In the genomic region with DNA sequence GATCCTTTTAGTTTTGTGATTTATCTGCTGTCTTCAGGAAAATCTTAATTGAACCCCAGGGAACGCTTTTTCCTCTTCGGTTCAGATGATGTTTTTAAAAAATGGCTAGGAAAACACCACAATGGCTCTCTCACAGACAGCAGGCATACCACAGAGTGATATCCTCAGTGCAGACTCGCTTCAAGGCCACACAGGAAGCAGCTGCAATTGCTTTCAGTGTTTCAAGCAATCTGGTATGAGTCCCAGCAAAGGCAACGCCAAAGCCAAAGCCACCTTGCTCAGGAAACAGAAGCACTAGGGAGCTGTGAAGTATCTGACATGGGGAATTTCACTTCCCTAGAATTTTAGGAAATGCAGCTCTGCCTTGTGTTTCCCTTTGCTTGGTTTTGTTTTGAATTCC, we compare ENCODE assay signal across 9 mouse cellular contexts. TPM values are rescaled to one million over a fixed set of nuclear protein-coding genes. Genes with fewer than 3 reads are reported as not detected.
DNase-seq lines count a peak whose midpoint lies in the region; ATAC-seq lines count a peak whose summit lies in the region.
"Had no signal": no experiment of that assay in that cellular context is flagged by ENCODE, and none has a peak within 500 bp of the region (broad histone marks: within the 10 kb centered on the region; RNA-seq: fewer than 3 reads in every experiment).

No protein-coding gene starts in this region.

- no peak overlapping the region for H3K4me3 ChIP-seq in heart, embryonic 14.5 days (ENCODE audit: control insufficient read depth in 1 of 2, insufficient read depth in 1 of 2, low read depth in 1 of 2, low read length in 2 of 2)
- no peak overlapping the region for H3K4me3 ChIP-seq in neural tube, embryonic 14.5 days (ENCODE audit: low read depth, low read length)
- H3K4me3 ChIP-seq: erythroblast, embryonic 14.5 days had no signal

- no peak overlapping the region for H3K4me2 ChIP-seq in heart, embryonic 14.5 days (ENCODE audit: low read length)
- H3K4me2 ChIP-seq in neural tube, embryonic 14.5 days (ENCODE audit: low read depth, low read length), result no peak overlapping the region

- H3K9me3 ChIP-seq in heart, embryonic 14.5 days (ENCODE audit: control insufficient read depth, low read length), result no peaks in the 10 kb centered on the region
- H3K9me3 ChIP-seq in neural tube, embryonic 14.5 days (ENCODE audit: control insufficient read depth, low read length), result no peaks in the 10 kb centered on the region

- WGBS in heart, embryonic 14.5 days, result 40% methylated on average over 4 of the region's 4 CpGs
- WGBS in neural tube, embryonic 14.5 days, result 31% methylated on average over 4 of the region's 4 CpGs

- H3K36me3 ChIP-seq in heart, embryonic 14.5 days (ENCODE audit: control insufficient read depth, insufficient read depth, low read length), result no peaks in the 10 kb centered on the region
- H3K36me3 ChIP-seq in neural tube, embryonic 14.5 days (ENCODE audit: control insufficient read depth, insufficient read depth, low read length), result no peaks in the 10 kb centered on the region

- DNase-seq in adrenal gland, adult 2 months, result peak; percentile 63
- DNase-seq in adrenal gland, adult 18-20 months (ENCODE audit: low spot score in 2 of 2), result no peak
- peak; percentile 37 for DNase-seq in ovary, adult 18-20 months (ENCODE audit: low spot score)
- no peak for DNase-seq in ovary, postnatal 14 days (ENCODE audit: low spot score)
- peak; percentile 65 for DNase-seq in kidney, postnatal 10 days
- DNase-seq in c-Kit-positive CD71-positive TER-119-positive erythroid progenitor cells, embryonic 14.5 days (ENCODE audit: low spot score), result no peak

- no peaks in the 10 kb centered on the region for H3K27me3 ChIP-seq in heart, embryonic 14.5 days (ENCODE audit: control insufficient read depth, insufficient read depth, low read length)
- H3K27me3 ChIP-seq in neural tube, embryonic 14.5 days (ENCODE audit: control insufficient read depth, insufficient read depth, low read length), result no peaks in the 10 kb centered on the region

- peak overlapping the region; percentile 71 to 76 for H3K27ac ChIP-seq in heart, embryonic 14.5 days (replicated peaks in 1 of 2; ENCODE audit: control insufficient read depth in 1 of 2, insufficient read depth in 1 of 2, low read depth in 2 of 2, low read length in 2 of 2)
- H3K27ac ChIP-seq in neural tube, embryonic 14.5 days (ENCODE audit: low read depth, low read length), result peak overlapping the region; percentile 41; the same call in 1 of the 2 replicates

- no peaks in the 10 kb centered on the region; a peak in 2 of 4 replicates for H3K4me1 ChIP-seq in heart, embryonic 14.5 days (ENCODE audit: control insufficient read depth in 2 of 2, insufficient read depth in 2 of 2, low read length in 2 of 2)
- H3K4me1 ChIP-seq in neural tube, embryonic 14.5 days (ENCODE audit: control insufficient read depth, insufficient read depth, low read length), result no peaks in the 10 kb centered on the region

- no peak overlapping the region for H3K9ac ChIP-seq in heart, embryonic 14.5 days (ENCODE audit: low read length)
- H3K9ac ChIP-seq in neural tube, embryonic 14.5 days (replicated peaks; ENCODE audit: low read depth, low read length), result no peak overlapping the region

- ATAC-seq in heart, embryonic 14.5 days (ENCODE audit: insufficient number of reproducible peaks, insufficient read depth, low FRiP score, low read depth), result peak; percentile 31; the same call in 1 of the 2 replicates
- no peak for ATAC-seq in neural tube, embryonic 14.5 days (ENCODE audit: low read depth)

RNA-seq across cellular contexts. Expression of gene Abca1, which starts 27.4 kb away (rescaled TPM):
- total RNA-seq in adrenal gland, adult 2 months (2021), result 100 to 1,000 TPM; 137 to 213 TPM
- polyA plus RNA-seq in adrenal gland, adult 2 months (2012; rRNA removed), result 15.7 and 27.8 TPM in 2 replicates
- 100 to 1,000 TPM in 1 of 2 experiments, 10 to 100 TPM in 1; 71.5 to 274 TPM for total RNA-seq in adrenal gland, adult 18-20 months (2021)
- polyA plus RNA-seq in heart, embryonic 14.5 days (2014; fragmentation: Nextera tagmentation; extraction: Ambion mirVana), result 7.8 and 8.1 TPM in 2 replicates
- polyA plus RNA-seq in neural tube, embryonic 14.5 days (2014; fragmentation: Nextera tagmentation; extraction: Ambion mirVana), result 11.3 and 21.4 TPM in 2 replicates

Comparison
In these comparisons a context has a peak if more than half of its experiments do, and no peak if none do; other contexts are left out.
1. DNase-seq: peak in adrenal gland, adult 2 months (single experiment), ovary, adult 18-20 months (single experiment) and kidney, postnatal 10 days (single experiment); none in adrenal gland, adult 18-20 months (0 of 2), ovary, postnatal 14 days (single experiment) and c-Kit-positive CD71-positive TER-119-positive erythroid progenitor cells, embryonic 14.5 days (single experiment).